Mouse (Mus musculus) hindbrain, embryonic 11.5 days (tissue): ENCODE results near the gene Ank3. TPM values are rescaled to one million over a fixed set of nuclear protein-coding genes. Genes with fewer than 3 reads are reported as not detected.

Experiments used
- ATAC-seq: fragments of 200-750 bp; cut with Nextera tagmentation; 2 replicates; pipeline ENCODE4 v1.8.0; 2017; ENCODE audit warnings: mild to moderate bottlenecking, moderate TSS enrichment, moderate library complexity; ENCODE audit not compliant: low FRiP score
- DNase-seq: peaks from one replicate; pipeline ENCODE4 v3.0.0-alpha.2; 2015; ENCODE audit warnings: low spot score
- H3K27ac ChIP-seq: fragments of 300-500 bp; sonication (generic); 2 replicates; pipeline ENCODE4 v1.5.1; 2014; ENCODE audit warnings: mild to moderate bottlenecking, low read depth, low read length
- H3K27me3 ChIP-seq: fragments of 300-500 bp; sonication (generic); 2 replicates; pipeline ENCODE4 v1.6.1; 2014; ENCODE audit warnings: mild to moderate bottlenecking, low read length, moderate library complexity, mixed read lengths; ENCODE audit not compliant: control insufficient read depth, insufficient read depth
- H3K36me3 ChIP-seq: fragments of 300-500 bp; sonication (generic); 2 replicates; pipeline ENCODE4 v1.6.1; 2014; ENCODE audit warnings: mild to moderate bottlenecking, low read length, moderate library complexity, mixed read lengths; ENCODE audit not compliant: control insufficient read depth, insufficient read depth
- H3K4me1 ChIP-seq: fragments of 300-500 bp; sonication (generic); replicated peaks from 2 replicates; pipeline ENCODE4 v1.6.1; 2014; ENCODE audit warnings: low read length, mixed read lengths; ENCODE audit not compliant: control insufficient read depth, insufficient read depth
- H3K4me2 ChIP-seq: fragments of 300-500 bp; sonication (generic); replicated peaks from 2 replicates; pipeline ENCODE4 v1.6.1; 2014; ENCODE audit warnings: mild to moderate bottlenecking, low read depth, low read length
- H3K4me3 ChIP-seq: fragments of 300-500 bp; sonication (generic); 2 replicates; pipeline ENCODE4 v1.5.1; 2014; ENCODE audit warnings: low read depth, low read length
- H3K9ac ChIP-seq: fragments of 300-500 bp; sonication (generic); 2 replicates; pipeline ENCODE4 v1.6.1; 2014; ENCODE audit warnings: low read depth, low read length
- H3K9me3 ChIP-seq: fragments of 300-500 bp; sonication (generic); 2 replicates; pipeline ENCODE4 v1.6.1; 2016; ENCODE audit warnings: low read length; ENCODE audit not compliant: control insufficient read depth
- WGBS: fragments of 180-500 bp; shearing (Covaris S2); extraction: QIAGEN DNeasy Blood & Tissue Kit; methylation state at CpG from one replicate; pipeline ENCODE4 v1.1.7; 2014; 5-methylcytosine and 5-hydroxymethylcytosine counted together
- polyA plus RNA-seq: library from polyadenylated mRNA; unstranded; fragments of >200 nt; fragmentation: Nextera tagmentation; extraction: Ambion mirVana; gene quantifications from 2 replicates; pipeline ENCODE4 v1.2.1, GENCODE M21; 2014

Gene Ank3
- polyA plus RNA-seq, 1 experiment from 2014 or later = 97.7 TPM

- Histone ChIP-seq H3K4me2 (no peak overlapping the region), H3K27me3 (no peaks in the 10 kb centered on the region), H3K27ac (no peak overlapping the region), H3K9me3 (no peaks in the 10 kb centered on the region), H3K4me3 (no peak overlapping the region), H3K4me1 (no peaks in the 10 kb centered on the region), H3K9ac (no peak overlapping the region), H3K36me3 (no peaks in the 10 kb centered on the region)
- 93% methylated on average over 5 of the region's 5 CpGs for WGBS
- no peak for ATAC-seq
- no peak for DNase-seq
Observed at GRCm38 (mm10) chr10:69645311-69645802, 246.8 kb downstream of the Ank3 start.

GRCm38 (mm10) chr10:69645929-69646328, 247.4 kb downstream of the Ank3 start:
- Histone ChIP-seq H3K9ac (no peak overlapping the region), H3K27ac (no peak overlapping the region), H3K9me3 (no peaks in the 10 kb centered on the region), H3K4me2 (no peak overlapping the region), H3K27me3 (no peaks in the 10 kb centered on the region), H3K4me3 (no peak overlapping the region), H3K36me3 (no peaks in the 10 kb centered on the region), H3K4me1 (no peaks in the 10 kb centered on the region)
- DNase-seq = no peak
- 92% methylated on average over 9 of the region's 9 CpGs for WGBS
- ATAC-seq = no peak

GRCm38 (mm10) chr10:69650074-69650473, 251.5 kb downstream of the Ank3 start:
- Histone ChIP-seq H3K9ac (no peak overlapping the region), H3K27ac (no peak overlapping the region), H3K36me3 (no peaks in the 10 kb centered on the region), H3K4me2 (no peak overlapping the region), H3K4me1 (no peaks in the 10 kb centered on the region), H3K4me3 (no peak overlapping the region), H3K27me3 (no peaks in the 10 kb centered on the region), H3K9me3 (no peaks in the 10 kb centered on the region)
- no peak for ATAC-seq
- DNase-seq = peak; percentile 43
- 44% methylated on average over 4 of the region's 4 CpGs for WGBS

GRCm38 (mm10) chr10:69652660-69653059, 254.1 kb downstream of the Ank3 start:
- Histone ChIP-seq H3K4me2 (no peak overlapping the region), H3K9ac (no peak overlapping the region), H3K4me1 (no peaks in the 10 kb centered on the region), H3K36me3 (no peaks in the 10 kb centered on the region), H3K9me3 (no peaks in the 10 kb centered on the region), H3K27me3 (no peaks in the 10 kb centered on the region), H3K27ac (no peak overlapping the region), H3K4me3 (no peak overlapping the region)
- ATAC-seq (no peak), DNase-seq (no peak)
- WGBS = 80% methylated on average over 5 of the region's 5 CpGs

GRCm38 (mm10) chr10:69653121-69653677, 254.6 kb downstream of the Ank3 start:
- H3K9me3 ChIP-seq = no peaks in the 10 kb centered on the region
- no peaks in the 10 kb centered on the region for H3K27me3 ChIP-seq
- no peak for ATAC-seq
- WGBS = 35% methylated on average over 5 of the region's 5 CpGs
- no peak for DNase-seq
- no peak overlapping the region; the same call in 1 of the 2 replicates for H3K27ac ChIP-seq
- no peak overlapping the region for H3K9ac ChIP-seq
- H3K4me3 ChIP-seq = no peak overlapping the region
- no peaks in the 10 kb centered on the region for H3K36me3 ChIP-seq
- no peaks in the 10 kb centered on the region for H3K4me1 ChIP-seq
- no peak overlapping the region for H3K4me2 ChIP-seq

- H3K27ac ChIP-seq = no peak overlapping the region
- no peaks in the 10 kb centered on the region for H3K27me3 ChIP-seq
- no peak for ATAC-seq
- no peak overlapping the region for H3K4me3 ChIP-seq
- H3K9me3 ChIP-seq = no peaks in the 10 kb centered on the region
- H3K4me2 ChIP-seq = no peak overlapping the region
- no peaks in the 10 kb centered on the region for H3K4me1 ChIP-seq
- no peak for DNase-seq
- WGBS = 93% methylated on average over 2 of the region's 2 CpGs
- no peaks in the 10 kb centered on the region for H3K36me3 ChIP-seq
- no peak overlapping the region for H3K9ac ChIP-seq
Observed at GRCm38 (mm10) chr10:69654176-69654575, 255.6 kb downstream of the Ank3 start.

GRCm38 (mm10) chr10:69654866-69655633, 256.5 kb downstream of the Ank3 start:
- ATAC-seq (no peak), DNase-seq (peak; percentile 87)
- H3K4me3 ChIP-seq = no peak overlapping the region
- H3K36me3 ChIP-seq = no peaks in the 10 kb centered on the region
- H3K9me3 ChIP-seq = no peaks in the 10 kb centered on the region
- 23% methylated on average over 13 of the region's 13 CpGs for WGBS
- H3K27me3 ChIP-seq = no peaks in the 10 kb centered on the region
- no peak overlapping the region for H3K4me2 ChIP-seq
- no peak overlapping the region for H3K9ac ChIP-seq
- H3K27ac ChIP-seq = no peak overlapping the region
- H3K4me1 ChIP-seq = no peaks in the 10 kb centered on the region

- Histone ChIP-seq H3K27me3 (no peaks in the 10 kb centered on the region), H3K27ac (no peak overlapping the region), H3K36me3 (no peaks in the 10 kb centered on the region), H3K9me3 (no peaks in the 10 kb centered on the region), H3K4me3 (no peak overlapping the region), H3K9ac (no peak overlapping the region), H3K4me2 (no peak overlapping the region), H3K4me1 (no peaks in the 10 kb centered on the region)
- WGBS = 22% methylated on average over 3 of the region's 3 CpGs
- peak; percentile 76 for DNase-seq
- ATAC-seq = no peak
Observed at GRCm38 (mm10) chr10:69656321-69656720, 257.7 kb downstream of the Ank3 start.

- Histone ChIP-seq H3K4me2 (no peak overlapping the region), H3K9ac (no peak overlapping the region), H3K27me3 (no peaks in the 10 kb centered on the region), H3K36me3 (no peaks in the 10 kb centered on the region), H3K9me3 (no peaks in the 10 kb centered on the region), H3K4me3 (no peak overlapping the region), H3K27ac (no peak overlapping the region), H3K4me1 (no peaks in the 10 kb centered on the region)
- no peak for ATAC-seq
- 93% methylated on average over 4 of the region's 4 CpGs for WGBS
- DNase-seq = no peak
Observed at GRCm38 (mm10) chr10:69659818-69660217, 261.2 kb downstream of the Ank3 start.
